Mouse (Mus musculus) lung, adult 2 months (tissue): Measurements from ENCODE around the gene Fkbp5. TPM values are rescaled to one million over a fixed set of nuclear protein-coding genes. Genes with fewer than 3 reads are reported as not detected.
A peak's percentile ranks its signal among the peaks of the same experiment; 100 is the strongest.
"Not testable (repeated sequence)": the region's sequence is repeated elsewhere in the genome, so short reads cannot be mapped to it uniquely, and the experiment has no call there.

Experiments used
- DNase-seq: peaks from one replicate; pipeline ENCODE4 v3.0.0; 2022
- H3K4me1 ChIP-seq: fragments of 200-500 bp; 2 replicates; pipeline ENCODE4 v1.6.1; 2011; ENCODE audit warnings: low read length; ENCODE audit not compliant: control insufficient read depth, insufficient read depth
- H3K4me3 ChIP-seq: fragments of 200-500 bp; replicated peaks from 2 replicates; pipeline ENCODE3; 2011; ENCODE audit warnings: low read depth, mild to moderate bottlenecking, control low read depth, low read length; ENCODE audit errors: extremely low read depth
- CTCF ChIP-seq: fragments of 200-500 bp; IDR thresholded peaks from 2 replicates; pipeline ENCODE4 v1.5.1; 2011; ENCODE audit warnings: mild to moderate bottlenecking, low read length, control low read depth; ENCODE audit not compliant: insufficient read depth
- POLR2A ChIP-seq: fragments of 200-500 bp; IDR thresholded peaks from 2 replicates; pipeline ENCODE4 v1.6.1; 2011; ENCODE audit warnings: low read depth, mild to moderate bottlenecking, control low read depth, low read length, borderline replicate concordance; ENCODE audit errors: extremely low read depth
- WGBS: fragments of 180-500 bp; shearing (Covaris S2); methylation state at CpG from one replicate; pipeline ENCODE4 v1.1.7; 2018; 5-methylcytosine and 5-hydroxymethylcytosine counted together
- polyA plus RNA-seq: library from polyadenylated mRNA; depleted of rRNA; stranded (reverse); fragments of >200 nt; gene quantifications from 2 replicates; pipeline ENCODE4 v1.2.3, GENCODE M21; 2012

The Fkbp5 gene
- polyA plus RNA-seq, 1 experiment, result 8.8 TPM

- DNase-seq, result no peak
- TF ChIP-seq POLR2A (no peak), CTCF (no peak)
- no peak overlapping the region for H3K4me3 ChIP-seq
- peaks cover 14% of the 10 kb centered on the region for H3K4me1 ChIP-seq
- WGBS, result 46% methylated on average over 6 of the region's 6 CpGs
Measured at GRCm38 (mm10) chr17:28419636-28420035, 97.7 kb downstream of the Fkbp5 start.

- 85% methylated on average over 1 of the region's 1 CpGs for WGBS
- TF ChIP-seq POLR2A (no peak), CTCF (peak; percentile 49)
- peaks cover 14% of the 10 kb centered on the region for H3K4me1 ChIP-seq
- no peak for DNase-seq
- no peak overlapping the region for H3K4me3 ChIP-seq
Measured at GRCm38 (mm10) chr17:28418954-28419353, 98.4 kb downstream of the Fkbp5 start.

GRCm38 (mm10) chr17:28418481-28418880 lies 98.8 kb downstream of the Fkbp5 start:
- not testable (repeated sequence) for DNase-seq, H3K4me3 ChIP-seq
- H3K4me1 ChIP-seq, result peaks cover 14% of the 10 kb centered on the region

GRCm38 (mm10) chr17:28417771-28418170 lies 99.6 kb downstream of the Fkbp5 start:
- H3K4me3 ChIP-seq, result no peak overlapping the region
- no peak for TF ChIP-seq POLR2A
- no peak for TF ChIP-seq CTCF
- no peak for DNase-seq
- WGBS, result 57% methylated on average over 5 of the region's 5 CpGs
- H3K4me1 ChIP-seq, result peaks cover 14% of the 10 kb centered on the region

- whole genome bisulfite sequencing, result 67% methylated on average over 5 of the region's 5 CpGs
- H3K4me3 ChIP-seq, result no peak overlapping the region
- H3K4me1 ChIP-seq, result peaks cover 7% of the 10 kb centered on the region
- no peak for DNase-seq
- no peak for TF ChIP-seq CTCF
- TF ChIP-seq POLR2A, result no peak
Measured at GRCm38 (mm10) chr17:28415271-28415670, 102.1 kb downstream of the Fkbp5 start.

GRCm38 (mm10) chr17:28411381-28411960 lies 105.9 kb downstream of the Fkbp5 start:
- Histone ChIP-seq H3K4me3 (no peak overlapping the region), H3K4me1 (no peaks in the 10 kb centered on the region)
- WGBS, result 66% methylated on average over 10 of the region's 10 CpGs
- DNase-seq, result no peak
- TF ChIP-seq CTCF, result no peak
- no peak for TF ChIP-seq POLR2A

GRCm38 (mm10) chr17:28410731-28411130 lies 106.6 kb downstream of the Fkbp5 start:
- Histone ChIP-seq H3K4me3 (no peak overlapping the region), H3K4me1 (no peaks in the 10 kb centered on the region)
- 87% methylated on average over 4 of the region's 4 CpGs for WGBS
- TF ChIP-seq CTCF (no peak), POLR2A (no peak)
- no peak for DNase-seq

- DNase-seq, result no peak
- 72% methylated on average over 5 of the region's 5 CpGs for WGBS
Measured at GRCm38 (mm10) chr17:28408251-28408918, 108.9 kb downstream of the Fkbp5 start.

GRCm38 (mm10) chr17:28407418-28408250 lies 109.7 kb downstream of the Fkbp5 start:
- 28% methylated on average over 15 of the region's 15 CpGs for WGBS
- DNase-seq, result peak; percentile 71
- H3K4me1 ChIP-seq, result no peaks in the 10 kb centered on the region
- H3K4me3 ChIP-seq, result no peak overlapping the region
- TF ChIP-seq POLR2A (no peak), CTCF (peak; percentile 96)

More at GRCm38 (mm10) chr17:28408251-28408918, 108.9 kb downstream of the Fkbp5 start:
- Histone ChIP-seq H3K4me3 (no peak overlapping the region), H3K4me1 (no peaks in the 10 kb centered on the region)
- TF ChIP-seq CTCF, result no peak
- TF ChIP-seq POLR2A, result no peak
